Mouse (Mus musculus): ENCODE measurements around the gene 2210408I21Rik.

GRCm38 (mm10) chr13:77548386-77548695, 413.0 kb downstream of the 2210408I21Rik start:
- TF ChIP-seq EP300 (IDR thresholded peaks at IDR 0.05; ENCODE audit: insufficient read depth, low read depth, low read length), result no peak
- TF ChIP-seq CTCF (IDR thresholded peaks at IDR 0.05; ENCODE audit: low read depth, low read length), result no peak
- TF ChIP-seq POLR2A (IDR thresholded peaks at IDR 0.05; ENCODE audit: insufficient read depth, low read length), result no peak

All from ES-Bruce4 (cell line).